Mouse (Mus musculus): ENCODE results near the gene Gm10096.
"Not testable (repeated sequence)": the region's sequence is repeated elsewhere in the genome, so short reads cannot be mapped to it uniquely, and the experiment has no call there.

Gm10096 gene

DNA sequence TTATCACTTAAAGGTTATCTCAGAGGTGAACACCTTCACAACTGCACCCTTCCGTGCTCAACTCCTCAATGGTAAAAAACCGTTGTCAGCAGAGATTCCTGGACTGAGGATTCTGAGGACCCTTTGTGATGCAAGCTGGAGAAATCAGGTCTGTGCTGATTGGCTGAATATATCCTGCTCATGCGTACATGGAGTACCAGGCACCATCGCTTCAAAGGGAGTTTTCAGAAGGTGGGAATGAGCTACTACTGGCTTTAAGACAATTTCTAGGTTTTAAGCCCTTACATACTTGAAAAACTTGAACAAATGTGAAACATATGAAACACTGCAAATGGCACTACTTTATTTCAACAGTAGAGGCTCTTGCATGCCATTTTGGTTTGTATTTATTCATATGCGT is at the start of gene Gm10096:
Gm10096 (minus strand) TSS at position 101 of the 400 bp plus-strand sequence.
- DNase-seq (ENCODE audit: low spot score), result not testable (repeated sequence)
